Mouse (Mus musculus): ENCODE results near the gene Fthl17a. TPM values are rescaled to one million over a fixed set of nuclear protein-coding genes. Genes with fewer than 3 reads are reported as not detected.

Fthl17a gene
- polyA plus RNA-seq (2012; rRNA removed) = not detected in 2 replicates

- H3K4me3 ChIP-seq (ENCODE audit: insufficient read depth, low read length) = no peak within 1 kb of the TSS
- no peaks in the 10 kb centered on the region for H3K4me1 ChIP-seq (ENCODE audit: control insufficient read depth, insufficient read depth, low read length)
- no peak within 1 kb of the TSS for H3K27ac ChIP-seq (ENCODE audit: insufficient read depth, low read length)
- TF ChIP-seq POLR2A (IDR thresholded peaks at IDR 0.05; ENCODE audit: extremely low read depth, insufficient read depth, low read length) (no peak), CTCF (IDR thresholded peaks at IDR 0.05; ENCODE audit: extremely low read depth, insufficient read depth, low read length) (no peak)
Observed at GRCm38 (mm10) chrX:85249379-85249778, at the start of gene Fthl17a. Gene Fthl17a (plus strand): TSS chrX:85249679.

GRCm38 (mm10) chrX:85207001-85207400 is 42.5 kb upstream of the Fthl17a start:
- H3K27ac ChIP-seq (ENCODE audit: insufficient read depth, low read length) = no peak overlapping the region
- no peaks in the 10 kb centered on the region for H3K4me1 ChIP-seq (ENCODE audit: control insufficient read depth, insufficient read depth, low read length)
- no peak for TF ChIP-seq CTCF (IDR thresholded peaks at IDR 0.05; ENCODE audit: extremely low read depth, insufficient read depth, low read length)
- no peak for TF ChIP-seq POLR2A (IDR thresholded peaks at IDR 0.05; ENCODE audit: extremely low read depth, insufficient read depth, low read length)
- no peak overlapping the region for H3K4me3 ChIP-seq (ENCODE audit: insufficient read depth, low read length)

GRCm38 (mm10) chrX:85226883-85227282 is 22.6 kb upstream of the Fthl17a start:
- no peak overlapping the region for H3K4me3 ChIP-seq (ENCODE audit: insufficient read depth, low read length)
- TF ChIP-seq POLR2A (IDR thresholded peaks at IDR 0.05; ENCODE audit: extremely low read depth, insufficient read depth, low read length) = no peak
- no peak for TF ChIP-seq CTCF (IDR thresholded peaks at IDR 0.05; ENCODE audit: extremely low read depth, insufficient read depth, low read length)

GRCm38 (mm10) chrX:85271821-85272220 is 22.3 kb downstream of the Fthl17a start:
- no peak for TF ChIP-seq CTCF (IDR thresholded peaks at IDR 0.05; ENCODE audit: extremely low read depth, insufficient read depth, low read length)
- no peak for TF ChIP-seq POLR2A (IDR thresholded peaks at IDR 0.05; ENCODE audit: extremely low read depth, insufficient read depth, low read length)
- Histone ChIP-seq H3K4me1 (ENCODE audit: control insufficient read depth, insufficient read depth, low read length) (no peaks in the 10 kb centered on the region), H3K27ac (ENCODE audit: insufficient read depth, low read length) (no peak overlapping the region), H3K4me3 (ENCODE audit: insufficient read depth, low read length) (no peak overlapping the region)

More at GRCm38 (mm10) chrX:85226883-85227282, 22.6 kb upstream of the Fthl17a start:
- no peaks in the 10 kb centered on the region for H3K4me1 ChIP-seq (ENCODE audit: control insufficient read depth, insufficient read depth, low read length)
- no peak overlapping the region for H3K27ac ChIP-seq (ENCODE audit: insufficient read depth, low read length)

GRCm38 (mm10) chrX:85272296-85272695 is 22.8 kb downstream of the Fthl17a start:
- TF ChIP-seq CTCF (IDR thresholded peaks at IDR 0.05; ENCODE audit: extremely low read depth, insufficient read depth, low read length) (no peak), POLR2A (IDR thresholded peaks at IDR 0.05; ENCODE audit: extremely low read depth, insufficient read depth, low read length) (no peak)
- H3K4me1 ChIP-seq (ENCODE audit: control insufficient read depth, insufficient read depth, low read length) = no peaks in the 10 kb centered on the region
- H3K4me3 ChIP-seq (ENCODE audit: insufficient read depth, low read length) = no peak overlapping the region
- H3K27ac ChIP-seq (ENCODE audit: insufficient read depth, low read length) = no peak overlapping the region

GRCm38 (mm10) chrX:85289846-85290245 is 40.4 kb downstream of the Fthl17a start:
- Histone ChIP-seq H3K27ac (ENCODE audit: insufficient read depth, low read length) (no peak overlapping the region), H3K4me1 (ENCODE audit: control insufficient read depth, insufficient read depth, low read length) (no peaks in the 10 kb centered on the region), H3K4me3 (ENCODE audit: insufficient read depth, low read length) (no peak overlapping the region)
- no peak for TF ChIP-seq CTCF (IDR thresholded peaks at IDR 0.05; ENCODE audit: extremely low read depth, insufficient read depth, low read length)
- no peak for TF ChIP-seq POLR2A (IDR thresholded peaks at IDR 0.05; ENCODE audit: extremely low read depth, insufficient read depth, low read length)

- no peaks in the 10 kb centered on the region for H3K4me1 ChIP-seq (ENCODE audit: control insufficient read depth, insufficient read depth, low read length)
Observed at GRCm38 (mm10) chrX:85292781-85293180, 43.3 kb downstream of the Fthl17a start.

GRCm38 (mm10) chrX:85294001-85294400 is 44.5 kb downstream of the Fthl17a start:
- H3K4me1 ChIP-seq (ENCODE audit: control insufficient read depth, insufficient read depth, low read length) = no peaks in the 10 kb centered on the region
- TF ChIP-seq CTCF (IDR thresholded peaks at IDR 0.05; ENCODE audit: extremely low read depth, insufficient read depth, low read length) (no peak), POLR2A (IDR thresholded peaks at IDR 0.05; ENCODE audit: extremely low read depth, insufficient read depth, low read length) (no peak)
- H3K27ac ChIP-seq (ENCODE audit: insufficient read depth, low read length) = no peak overlapping the region
- no peak overlapping the region for H3K4me3 ChIP-seq (ENCODE audit: insufficient read depth, low read length)

More at GRCm38 (mm10) chrX:85292781-85293180, 43.3 kb downstream of the Fthl17a start:
- Histone ChIP-seq H3K27ac (ENCODE audit: insufficient read depth, low read length) (no peak overlapping the region), H3K4me3 (ENCODE audit: insufficient read depth, low read length) (no peak overlapping the region)
- no peak for TF ChIP-seq CTCF (IDR thresholded peaks at IDR 0.05; ENCODE audit: extremely low read depth, insufficient read depth, low read length)
- no peak for TF ChIP-seq POLR2A (IDR thresholded peaks at IDR 0.05; ENCODE audit: extremely low read depth, insufficient read depth, low read length)

GRCm38 (mm10) chrX:85304674-85305073 is 55.2 kb downstream of the Fthl17a start:
- H3K27ac ChIP-seq (ENCODE audit: insufficient read depth, low read length) = no peak overlapping the region
- TF ChIP-seq POLR2A (IDR thresholded peaks at IDR 0.05; ENCODE audit: extremely low read depth, insufficient read depth, low read length) (no peak), CTCF (IDR thresholded peaks at IDR 0.05; ENCODE audit: extremely low read depth, insufficient read depth, low read length) (no peak)
- no peaks in the 10 kb centered on the region for H3K4me1 ChIP-seq (ENCODE audit: control insufficient read depth, insufficient read depth, low read length)
- no peak overlapping the region for H3K4me3 ChIP-seq (ENCODE audit: insufficient read depth, low read length)

GRCm38 (mm10) chrX:85318576-85318975 is 69.1 kb downstream of the Fthl17a start:
- H3K4me1 ChIP-seq (ENCODE audit: control insufficient read depth, insufficient read depth, low read length) = no peaks in the 10 kb centered on the region; the same call in 1 of the 2 replicates
- no peak overlapping the region for H3K4me3 ChIP-seq (ENCODE audit: insufficient read depth, low read length)
- TF ChIP-seq POLR2A (IDR thresholded peaks at IDR 0.05; ENCODE audit: extremely low read depth, insufficient read depth, low read length) (no peak), CTCF (IDR thresholded peaks at IDR 0.05; ENCODE audit: extremely low read depth, insufficient read depth, low read length) (no peak)
- no peak overlapping the region for H3K27ac ChIP-seq (ENCODE audit: insufficient read depth, low read length)

Measured in cortical plate, adult 2 months (tissue).